Mouse (Mus musculus): ENCODE results near the gene Gm11541. TPM values are rescaled to one million over a fixed set of nuclear protein-coding genes. Genes with fewer than 3 reads are reported as not detected.

Gene Gm11541
- polyA plus RNA-seq (2015; fragmentation: Nextera tagmentation; extraction: Ambion mirVana): not detected in 2 replicates

GRCm38 (mm10) chr11:94704472-94704871 is at the start of gene Gm11541:
TSS of gene Gm11541 (minus strand) at chr11:94704499.
- H3K9me3 ChIP-seq: no peaks in the 10 kb centered on the region
- no peak within 1 kb of the TSS for H3K4me3 ChIP-seq (replicated peaks)
- no peak for ATAC-seq
- H3K27me3 ChIP-seq: no peaks in the 10 kb centered on the region
- no peak within 1 kb of the TSS for H3K27ac ChIP-seq
- 0 out of 2 replicates have a peak, but pooled peaks cover 6% of the 10 kb centered on the region for H3K4me1 ChIP-seq (replicated peaks)
- H3K9ac ChIP-seq (replicated peaks): no peak within 1 kb of the TSS
- WGBS: 77% methylated on average over 5 of the region's 5 CpGs
- no peak within 1 kb of the TSS for H3K4me2 ChIP-seq (replicated peaks)
- H3K36me3 ChIP-seq: no peaks in the 10 kb centered on the region

GRCm38 (mm10) chr11:94752946-94753713 is 48.8 kb upstream of the Gm11541 start:
- H3K4me3 ChIP-seq (replicated peaks): no peak overlapping the region
- ATAC-seq: no peak
- H3K27me3 ChIP-seq: no peaks in the 10 kb centered on the region
- no peaks in the 10 kb centered on the region for H3K4me1 ChIP-seq (replicated peaks)
- H3K27ac ChIP-seq: no peak overlapping the region
- WGBS: 84% methylated on average over 2 of the region's 2 CpGs
- H3K36me3 ChIP-seq: no peaks in the 10 kb centered on the region
- no peak overlapping the region for H3K4me2 ChIP-seq (replicated peaks)
- H3K9me3 ChIP-seq: no peaks in the 10 kb centered on the region
- no peak overlapping the region for H3K9ac ChIP-seq (replicated peaks)

- no peak for ATAC-seq
- no peaks in the 10 kb centered on the region for H3K36me3 ChIP-seq
- H3K9ac ChIP-seq (replicated peaks): no peak within 1 kb of the TSS
- H3K27me3 ChIP-seq: no peaks in the 10 kb centered on the region
- H3K9me3 ChIP-seq: no peaks in the 10 kb centered on the region
- WGBS: 81% methylated on average over 29 of the region's 29 CpGs
- no peaks in the 10 kb centered on the region for H3K4me1 ChIP-seq (replicated peaks)
- no peak within 1 kb of the TSS for H3K27ac ChIP-seq
- H3K4me3 ChIP-seq (replicated peaks): no peak within 1 kb of the TSS
- no peak within 1 kb of the TSS for H3K4me2 ChIP-seq (replicated peaks)
These were observed 37.5 kb upstream of the Gm11541 start, which contains the start of gene Cdc34b for GRCm38 (mm10) chr11:94741732-94742272. TSS of gene Cdc34b (plus strand) at chr11:94741782.

- Histone ChIP-seq H3K36me3 (no peaks in the 10 kb centered on the region), H3K27me3 (no peaks in the 10 kb centered on the region), H3K4me1 (replicated peaks) (no peaks in the 10 kb centered on the region), H3K4me3 (replicated peaks) (no peak overlapping the region), H3K4me2 (replicated peaks) (no peak overlapping the region), H3K9me3 (no peaks in the 10 kb centered on the region), H3K9ac (replicated peaks) (no peak overlapping the region), H3K27ac (no peak overlapping the region)
- no peak for ATAC-seq
- 75% methylated on average over 2 of the region's 2 CpGs for WGBS
These were observed 31.4 kb upstream of the Gm11541 start for GRCm38 (mm10) chr11:94735746-94736145.

- Histone ChIP-seq H3K9ac (replicated peaks) (no peak overlapping the region), H3K27ac (no peak overlapping the region), H3K27me3 (no peaks in the 10 kb centered on the region), H3K4me1 (replicated peaks) (no peaks in the 10 kb centered on the region), H3K36me3 (no peaks in the 10 kb centered on the region), H3K4me2 (replicated peaks) (no peak overlapping the region), H3K9me3 (no peaks in the 10 kb centered on the region), H3K4me3 (replicated peaks) (no peak overlapping the region)
- WGBS: 48% methylated on average over 8 of the region's 8 CpGs
- ATAC-seq: no peak
These were observed 28.5 kb upstream of the Gm11541 start for GRCm38 (mm10) chr11:94732773-94733172.

DNA sequence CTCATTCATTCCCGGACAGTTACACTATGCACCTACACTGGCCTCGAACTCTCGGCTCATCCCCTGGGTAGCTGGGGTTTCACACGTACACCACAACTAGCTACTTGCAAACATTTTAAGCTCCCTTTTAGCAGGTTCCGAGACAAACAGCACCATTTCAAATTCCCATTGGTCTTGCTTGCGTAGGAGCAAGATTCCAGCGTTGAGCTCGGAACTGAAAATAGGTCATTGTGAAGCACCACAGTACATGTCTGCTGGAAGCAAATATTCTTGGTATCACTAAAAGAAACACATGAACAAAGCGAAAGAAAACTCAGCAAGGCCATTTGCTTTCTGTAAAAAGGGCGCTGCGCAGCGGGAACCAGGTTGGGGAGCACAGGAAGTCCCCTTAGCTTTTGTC is 26.9 kb upstream of the Gm11541 start:
- no peaks in the 10 kb centered on the region for H3K9me3 ChIP-seq
- H3K36me3 ChIP-seq: no peaks in the 10 kb centered on the region
- no peak for ATAC-seq
- 90% methylated on average over 12 of the region's 12 CpGs for WGBS
- no peaks in the 10 kb centered on the region for H3K4me1 ChIP-seq (replicated peaks)
- H3K27ac ChIP-seq: no peak overlapping the region
- H3K9ac ChIP-seq (replicated peaks): no peak overlapping the region
- H3K27me3 ChIP-seq: no peaks in the 10 kb centered on the region
- no peak overlapping the region for H3K4me2 ChIP-seq (replicated peaks)
- no peak overlapping the region for H3K4me3 ChIP-seq (replicated peaks)

GRCm38 (mm10) chr11:94730261-94730660 is 26.0 kb upstream of the Gm11541 start:
- 34% methylated on average over 5 of the region's 5 CpGs for WGBS
- H3K36me3 ChIP-seq: no peaks in the 10 kb centered on the region
- no peak overlapping the region for H3K4me2 ChIP-seq (replicated peaks)
- H3K4me1 ChIP-seq (replicated peaks): no peaks in the 10 kb centered on the region
- no peak for ATAC-seq
- H3K9me3 ChIP-seq: no peaks in the 10 kb centered on the region
- H3K9ac ChIP-seq (replicated peaks): no peak overlapping the region
- no peak overlapping the region for H3K27ac ChIP-seq
- H3K27me3 ChIP-seq: no peaks in the 10 kb centered on the region
- H3K4me3 ChIP-seq (replicated peaks): no peak overlapping the region

GRCm38 (mm10) chr11:94729565-94729964 is 25.3 kb upstream of the Gm11541 start:
- no peak overlapping the region for H3K4me2 ChIP-seq (replicated peaks)
- no peaks in the 10 kb centered on the region for H3K27me3 ChIP-seq
- H3K36me3 ChIP-seq: no peaks in the 10 kb centered on the region
- H3K9ac ChIP-seq (replicated peaks): no peak overlapping the region
- WGBS: 30% methylated on average over 4 of the region's 4 CpGs
- no peaks in the 10 kb centered on the region for H3K4me1 ChIP-seq (replicated peaks)
- H3K9me3 ChIP-seq: no peaks in the 10 kb centered on the region
- no peak overlapping the region for H3K27ac ChIP-seq
- no peak overlapping the region for H3K4me3 ChIP-seq (replicated peaks)
- ATAC-seq: no peak

DNA sequence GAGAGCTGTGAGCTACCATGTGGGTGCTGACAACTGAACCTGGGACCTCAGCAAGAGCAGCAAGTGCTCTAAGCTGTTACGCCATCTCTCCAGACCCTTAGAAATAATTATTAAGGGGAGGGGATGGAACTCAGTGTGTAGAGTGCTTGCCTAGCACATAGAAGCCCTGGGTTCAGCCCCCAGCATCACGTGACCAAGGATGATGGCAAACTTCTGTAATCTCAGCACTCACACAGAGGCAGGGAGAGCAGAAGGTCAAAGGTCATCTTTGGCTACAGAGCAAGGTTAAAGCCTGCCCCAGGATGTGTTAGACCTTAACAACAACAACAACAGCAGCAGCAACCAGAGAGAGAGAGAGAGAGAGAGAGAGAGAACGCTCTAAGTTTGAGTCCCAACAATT is 24.2 kb upstream of the Gm11541 start:
- no peak for ATAC-seq
- H3K27ac ChIP-seq: no peak overlapping the region
- no peak overlapping the region for H3K4me2 ChIP-seq (replicated peaks)
- 83% methylated on average over 3 of the region's 3 CpGs for WGBS
- no peaks in the 10 kb centered on the region for H3K36me3 ChIP-seq
- H3K4me3 ChIP-seq (replicated peaks): no peak overlapping the region
- H3K9ac ChIP-seq (replicated peaks): no peak overlapping the region
- no peaks in the 10 kb centered on the region for H3K9me3 ChIP-seq
- H3K4me1 ChIP-seq (replicated peaks): no peaks in the 10 kb centered on the region
- no peaks in the 10 kb centered on the region for H3K27me3 ChIP-seq

GRCm38 (mm10) chr11:94727306-94727705 is 23.0 kb upstream of the Gm11541 start:
- no peaks in the 10 kb centered on the region for H3K27me3 ChIP-seq
- ATAC-seq: no peak
- no peaks in the 10 kb centered on the region for H3K36me3 ChIP-seq
- H3K9me3 ChIP-seq: no peaks in the 10 kb centered on the region
- H3K27ac ChIP-seq: no peak overlapping the region
- no peak overlapping the region for H3K9ac ChIP-seq (replicated peaks)
- H3K4me1 ChIP-seq (replicated peaks): no peaks in the 10 kb centered on the region
- no peak overlapping the region for H3K4me2 ChIP-seq (replicated peaks)
- WGBS: 87% methylated on average over 3 of the region's 3 CpGs
- H3K4me3 ChIP-seq (replicated peaks): no peak overlapping the region

- no peak overlapping the region for H3K9ac ChIP-seq (replicated peaks)
- ATAC-seq: no peak
- no peaks in the 10 kb centered on the region for H3K27me3 ChIP-seq
- no peaks in the 10 kb centered on the region for H3K9me3 ChIP-seq
- peaks cover 21% of the 10 kb centered on the region for H3K4me1 ChIP-seq (replicated peaks)
- WGBS: 67% methylated on average over 2 of the region's 2 CpGs
- H3K36me3 ChIP-seq: no peaks in the 10 kb centered on the region
- H3K4me3 ChIP-seq (replicated peaks): no peak overlapping the region
- H3K27ac ChIP-seq: no peak overlapping the region
- no peak overlapping the region for H3K4me2 ChIP-seq (replicated peaks)
These were observed 14.9 kb upstream of the Gm11541 start for GRCm38 (mm10) chr11:94719216-94719615.

DNA sequence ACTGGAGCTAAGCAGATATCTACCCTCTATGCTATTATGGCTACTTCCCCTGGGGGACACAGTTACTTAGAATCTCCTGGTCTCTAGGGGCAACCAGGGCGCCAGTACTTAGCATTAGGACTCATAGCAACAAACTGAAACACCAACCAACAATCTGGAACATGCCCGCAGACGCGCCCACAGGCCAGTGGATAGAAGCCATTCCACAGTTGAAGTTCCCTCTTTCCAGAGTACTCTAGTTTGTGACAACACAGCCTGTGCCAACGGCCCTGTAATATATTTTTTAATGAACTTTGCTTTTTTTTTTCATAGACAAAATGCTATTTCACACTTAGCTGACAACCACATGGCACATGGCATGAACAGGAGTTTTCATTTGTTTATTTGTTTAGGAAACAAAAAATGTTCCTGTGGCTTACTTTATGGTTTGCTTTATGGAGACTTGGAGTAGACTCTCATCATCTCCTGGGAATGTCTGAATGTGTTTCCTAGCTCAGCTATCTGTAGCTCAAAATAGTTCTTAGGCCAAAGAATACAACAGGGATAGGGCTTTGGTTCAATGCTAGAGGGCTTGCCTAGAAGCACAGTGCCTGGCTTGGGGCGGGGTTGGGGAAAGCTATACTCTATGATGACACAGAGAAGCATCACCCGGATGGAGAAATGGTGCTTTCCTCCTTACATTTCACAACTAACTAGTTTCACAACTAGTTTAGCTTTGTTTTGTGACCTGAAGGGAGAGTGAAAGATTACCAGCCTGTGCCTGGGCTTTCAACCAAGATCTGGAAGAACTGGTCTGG is 14.0 kb upstream of the Gm11541 start:
- ATAC-seq: no peak
- H3K36me3 ChIP-seq: no peaks in the 10 kb centered on the region
- 89% methylated on average over 7 of the region's 7 CpGs for WGBS
- H3K27me3 ChIP-seq: no peaks in the 10 kb centered on the region
- H3K4me3 ChIP-seq (replicated peaks): no peak overlapping the region
- H3K27ac ChIP-seq: no peak overlapping the region
- H3K9ac ChIP-seq (replicated peaks): no peak overlapping the region
- no peak overlapping the region for H3K4me2 ChIP-seq (replicated peaks)
- H3K9me3 ChIP-seq: no peaks in the 10 kb centered on the region
- H3K4me1 ChIP-seq (replicated peaks): peaks cover 23% of the 10 kb centered on the region

All from midbrain, embryonic 13.5 days (tissue).